Mouse (Mus musculus) MEL (cell line): Measurements from ENCODE around the gene Dpm2. TPM values are rescaled to one million over a fixed set of nuclear protein-coding genes. Genes with fewer than 3 reads are reported as not detected.

ENCODE experiments used
- DNase-seq: peaks from one replicate; pipeline ENCODE4 v3.0.0; 2011; ENCODE audit warnings: low read depth, low spot score
- H3K27ac ChIP-seq: 2 replicates; pipeline ENCODE4 v1.5.1; 2012; ENCODE audit warnings: low read depth, mild to moderate bottlenecking, control low read depth, low read length, moderate library complexity; ENCODE audit not compliant: control insufficient read depth
- H3K27me3 ChIP-seq, 2 experiments: fragments of 150-350 bp in 1 of 2; sonication (generic) in 1 of 2; 2 replicates each; pipeline ENCODE4 v1.6.1; 2012; ENCODE audit warnings: low read length in 2 of 2, mild to moderate bottlenecking in 2 of 2, improper control_type of control experiment in 1 of 2, moderate library complexity in 1 of 2; ENCODE audit not compliant: insufficient read depth in 2 of 2, control insufficient read depth in 1 of 2
- H3K36me3 ChIP-seq, 2 experiments: 2 replicates each; pipeline ENCODE4 v1.6.1; 2012 to 2014; ENCODE audit warnings: low read length in 2 of 2, improper control_type of control experiment in 1 of 2, inconsistent platforms in 1 of 2, mild to moderate bottlenecking in 1 of 2; ENCODE audit not compliant: insufficient read depth in 2 of 2, control insufficient read depth in 1 of 2
- H3K4me1 ChIP-seq, 2 experiments: fragments of 150-350 bp in 1 of 2; sonication (generic) in 1 of 2; 2 replicates each; pipeline ENCODE4 v1.6.1; 2012; ENCODE audit warnings: low read length in 2 of 2, improper control_type of control experiment in 1 of 2, mild to moderate bottlenecking in 1 of 2; ENCODE audit not compliant: insufficient read depth in 2 of 2, control insufficient read depth in 1 of 2
- H3K4me3 ChIP-seq, 2 experiments: fragments of 150-350 bp in 1 of 2; sonication (generic) in 1 of 2; 2 replicates each; pipeline ENCODE4 v1.5.1; 2012; ENCODE audit warnings: low read depth in 2 of 2, low read length in 2 of 2, mild to moderate bottlenecking in 2 of 2, moderate library complexity in 2 of 2, control low read depth in 1 of 2, improper control_type of control experiment in 1 of 2; ENCODE audit not compliant: control insufficient read depth in 1 of 2, insufficient read depth in 1 of 2
- H3K79me2 ChIP-seq: 2 replicates; pipeline ENCODE4 v1.6.1; 2012; ENCODE audit warnings: mild to moderate bottlenecking, low read length, moderate library complexity; ENCODE audit not compliant: control insufficient read depth, poor library complexity, insufficient read depth
- H3K9ac ChIP-seq: 2 replicates; pipeline ENCODE4 v1.6.1; 2012; ENCODE audit warnings: low read depth, mild to moderate bottlenecking, control low read depth, low read length, moderate library complexity; ENCODE audit not compliant: control insufficient read depth, poor library complexity, severe bottlenecking
- H3K9me3 ChIP-seq: fragments of 150-350 bp; sonication (generic); replicated peaks from 2 replicates; pipeline ENCODE4 v1.6.1; 2012; ENCODE audit warnings: mild to moderate bottlenecking, low read length, improper control_type of control experiment, moderate library complexity; ENCODE audit not compliant: insufficient read depth
- CHD2 ChIP-seq: IDR thresholded peaks from 2 replicates; pipeline ENCODE4 v1.6.1; 2011; ENCODE audit warnings: low read length, improper control_type of control experiment
- ELF1 ChIP-seq: IDR thresholded peaks from 2 replicates; pipeline ENCODE4 v1.6.1; 2014; ENCODE audit warnings: low read depth, mild to moderate bottlenecking, inconsistent platforms, low read length, improper control_type of control experiment, moderate library complexity
- ETS1 ChIP-seq: IDR thresholded peaks from 2 replicates; pipeline ENCODE4 v1.6.1; 2012; ENCODE audit warnings: low read depth, mild to moderate bottlenecking, inconsistent platforms, low read length, improper control_type of control experiment, moderate library complexity
- GABPA ChIP-seq: IDR thresholded peaks from 2 replicates; pipeline ENCODE4 v1.6.1; 2012; ENCODE audit warnings: low read depth, mild to moderate bottlenecking, inconsistent platforms, low read length, improper control_type of control experiment, moderate library complexity
- GATA1 ChIP-seq: IDR thresholded peaks from 2 replicates; pipeline ENCODE4 v1.6.1; 2011; ENCODE audit warnings: low read depth, low read length, improper control_type of control experiment
- HCFC1 ChIP-seq: IDR thresholded peaks from 2 replicates; pipeline ENCODE4 v1.6.1; 2012; ENCODE audit warnings: low read depth, mild to moderate bottlenecking, inconsistent platforms, low read length, improper control_type of control experiment, moderate library complexity
- JUND ChIP-seq: IDR thresholded peaks from 2 replicates; pipeline ENCODE4 v1.6.1; 2011; ENCODE audit warnings: low read depth, mild to moderate bottlenecking, improper control_type of control experiment, low read length
- MAX ChIP-seq: IDR thresholded peaks from 2 replicates; pipeline ENCODE4 v1.6.1; 2011; ENCODE audit warnings: low read length, improper control_type of control experiment
- MAZ ChIP-seq: IDR thresholded peaks from 2 replicates; pipeline ENCODE4 v1.6.1; 2012; ENCODE audit warnings: low read depth, mild to moderate bottlenecking, inconsistent platforms, low read length, improper control_type of control experiment
- MXI1 ChIP-seq: IDR thresholded peaks from 2 replicates; pipeline ENCODE4 v1.6.1; 2011; ENCODE audit warnings: mild to moderate bottlenecking, low read depth, low read length, improper control_type of control experiment
- MYB ChIP-seq: IDR thresholded peaks from 2 replicates; pipeline ENCODE4 v1.6.1; 2011; ENCODE audit warnings: mild to moderate bottlenecking, low read depth, low read length, improper control_type of control experiment
- MYC ChIP-seq: IDR thresholded peaks from 2 replicates; pipeline ENCODE4 v1.6.1; 2011; ENCODE audit warnings: low read depth, mild to moderate bottlenecking, low read length, improper control_type of control experiment, moderate library complexity
- POLR2A ChIP-seq, 2 experiments: IDR thresholded peaks; 2 replicates each; pipeline ENCODE4 v1.6.1; 2011 to 2012; ENCODE audit warnings: low read length in 2 of 2, mild to moderate bottlenecking in 2 of 2, control low read depth in 1 of 2, improper control_type of control experiment in 1 of 2, low read depth in 1 of 2, moderate library complexity in 1 of 2; ENCODE audit not compliant: control insufficient read depth in 1 of 2, insufficient read depth in 1 of 2, poor library complexity in 1 of 2
- POLR2AphosphoS2 ChIP-seq: IDR thresholded peaks from 2 replicates; pipeline ENCODE4 v1.6.1; 2011; ENCODE audit warnings: low read length, improper control_type of control experiment
- POLR2AphosphoS5 ChIP-seq: IDR thresholded peaks from 2 replicates; pipeline ENCODE4 v1.6.1; 2012; ENCODE audit warnings: low read depth, borderline replicate concordance, mild to moderate bottlenecking, inconsistent platforms, low read length, moderate library complexity, mixed read lengths
- RCOR1 ChIP-seq: IDR thresholded peaks from 2 replicates; pipeline ENCODE4 v1.6.1; 2012; ENCODE audit warnings: low read depth, mild to moderate bottlenecking, inconsistent platforms, low read length, improper control_type of control experiment
- TAL1 ChIP-seq: IDR thresholded peaks from 2 replicates; pipeline ENCODE4 v1.6.1; 2012; ENCODE audit warnings: mild to moderate bottlenecking, inconsistent platforms, low read length, moderate library complexity, mixed read lengths
- UBTF ChIP-seq: IDR thresholded peaks from 2 replicates; pipeline ENCODE4 v1.6.1; 2012; ENCODE audit warnings: low read depth, mild to moderate bottlenecking, inconsistent platforms, low read length, improper control_type of control experiment, moderate library complexity, borderline replicate concordance; ENCODE audit not compliant: insufficient read depth
- USF1 ChIP-seq: IDR thresholded peaks from 2 replicates; pipeline ENCODE4 v1.6.1; 2014; ENCODE audit warnings: low read depth, mild to moderate bottlenecking, inconsistent platforms, low read length, improper control_type of control experiment, moderate library complexity
- ZMIZ1 ChIP-seq: IDR thresholded peaks from 2 replicates; pipeline ENCODE4 v1.6.1; 2012; ENCODE audit warnings: low read depth, mild to moderate bottlenecking, inconsistent platforms, low read length, improper control_type of control experiment, moderate library complexity
- polyA plus RNA-seq, 2 experiments: library from polyadenylated mRNA; stranded (reverse) in 1 of 2; unstranded in 1 of 2; fragments of >175 nt in 1 of 2; fragments of >200 nt in 1 of 2; gene quantifications; 2 replicates each; pipeline versions ENCODE4 v1.2.1 to v1.2.4; 2012; ENCODE audit warnings: low replicate concordance in 2 of 2, low read depth in 1 of 2; ENCODE audit not compliant: insufficient read length in 2 of 2, insufficient read depth in 1 of 2, missing spikeins in 1 of 2
- total RNA-seq: library from RNA; depleted of rRNA; stranded (reverse); fragments of 300-350 nt; gene quantifications from 2 replicates; pipeline ENCODE4 v1.2.3, GENCODE M21; 2012

Dpm2 gene
- total and polyA plus RNA-seq, 3 experiments: 45.8 to 109 TPM; not detected in 1

DNA sequence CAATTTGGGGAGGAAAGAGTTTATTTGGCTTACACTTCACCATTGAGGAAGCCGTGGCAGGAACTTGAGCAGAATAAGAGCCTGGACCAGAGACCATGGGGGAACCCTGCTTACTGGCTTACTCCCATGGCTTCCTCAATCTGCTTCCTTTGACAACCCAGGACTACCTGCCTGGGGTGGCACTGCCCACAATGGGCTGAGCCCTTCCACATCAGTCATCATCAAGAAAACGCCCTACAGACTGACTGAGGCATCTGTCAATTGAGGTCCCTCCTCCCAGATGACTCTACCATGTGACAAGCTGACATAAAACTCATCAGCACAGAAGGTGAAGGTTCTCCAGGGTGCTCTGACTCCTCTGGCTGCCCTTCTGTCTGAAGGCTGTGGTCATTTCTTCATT is 40.2 kb upstream of the Dpm2 start:
- H3K36me3 ChIP-seq: no peaks in the 10 kb centered on the region
- peak; percentile 23 for DNase-seq
- TF ChIP-seq GABPA (no peak), TAL1 (no peak), GATA1 (no peak), MYB (no peak), POLR2AphosphoS5 (no peak), RCOR1 (no peak), POLR2AphosphoS2 (no peak), UBTF (no peak), MAX (no peak), MYC (no peak), JUND (no peak)
- TF ChIP-seq, all 39 proteins: peak for 0
- no peak overlapping the region for H3K4me3 ChIP-seq
- H3K79me2 ChIP-seq: no peaks in the 10 kb centered on the region; the same call in 1 of the 2 replicates
- H3K27ac ChIP-seq: no peak overlapping the region
- peaks cover 4 to 5% of the 10 kb centered on the region in 2 experiments; a peak in 3 of 4 replicates for H3K4me1 ChIP-seq
- no peaks in the 10 kb centered on the region for H3K9me3 ChIP-seq
- no peak overlapping the region for H3K9ac ChIP-seq
- peaks cover 3% of the 10 kb centered on the region in 2 experiments; a peak in 2 of 4 replicates for H3K27me3 ChIP-seq

DNA sequence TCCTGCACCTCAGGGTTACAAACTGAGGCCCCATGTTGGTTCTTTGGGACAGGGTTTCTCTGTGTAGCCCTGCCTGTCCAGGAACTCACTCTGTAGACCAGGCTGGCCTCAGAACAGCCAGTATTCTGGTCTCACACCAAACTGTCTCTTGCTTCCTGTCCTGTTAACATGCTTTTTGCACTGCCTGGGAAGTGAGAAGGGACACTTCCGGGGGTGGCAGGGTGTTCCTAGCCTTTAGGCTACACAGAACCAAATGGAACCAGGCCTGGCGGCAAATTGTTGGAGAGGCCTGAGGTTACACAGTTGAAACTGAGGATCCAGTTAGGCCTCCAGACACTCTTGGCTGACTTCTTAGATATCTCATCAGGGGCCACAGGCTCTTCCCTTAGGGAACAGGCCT is 37.5 kb upstream of the Dpm2 start:
- Histone ChIP-seq H3K9ac (no peak overlapping the region), H3K9me3 (no peaks in the 10 kb centered on the region), H3K36me3 (peaks cover 0 to 15% of the 10 kb centered on the region in 2 experiments; a peak in 2 of 4 replicates), H3K79me2 (no peaks in the 10 kb centered on the region; the same call in 1 of the 2 replicates), H3K27me3 (no peaks in the 10 kb centered on the region), H3K27ac (no peak overlapping the region), H3K4me1 (peaks cover 10 to 25% of the 10 kb centered on the region in 2 experiments), H3K4me3 (no peak overlapping the region)
- DNase-seq: no peak
- no peak for TF ChIP-seq MYC
- TF ChIP-seq ETS1: no peak
- TF ChIP-seq CHD2: no peak
- TF ChIP-seq USF1: no peak
- TF ChIP-seq MYB: no peak
- TF ChIP-seq HCFC1: no peak
- TF ChIP-seq MXI1: no peak
- TF ChIP-seq ELF1: no peak
- no peak for TF ChIP-seq ZMIZ1
- no peak for TF ChIP-seq MAZ
- no peak for TF ChIP-seq POLR2A (IDR thresholded peaks at IDR 0.05; ENCODE audit: control insufficient read depth in 1 of 2, insufficient read depth in 1 of 2, low read depth in 1 of 2, low read length in 2 of 2, poor library complexity in 1 of 2)
